Mouse (Mus musculus): ENCODE results near the gene Arid1b. TPM values are rescaled to one million over a fixed set of nuclear protein-coding genes. Genes with fewer than 3 reads are reported as not detected.

Gene Arid1b
- polyA plus RNA-seq, 1 experiment from 2014 or later: 8.7 TPM

- Histone ChIP-seq H3K27me3 (replicated peaks) (no peaks in the 10 kb centered on the region), H3K9me3 (replicated peaks) (no peaks in the 10 kb centered on the region), H3K4me1 (replicated peaks) (peaks cover 42% of the 10 kb centered on the region), H3K27ac (ENCODE audit: poor library complexity, severe bottlenecking) (peak overlapping the region; percentile 58), H3K36me3 (no peaks in the 10 kb centered on the region; the same call in 1 of the 2 replicates), H3K9ac (no peak overlapping the region), H3K4me3 (no peak overlapping the region), H3K4me2 (no peak overlapping the region)
- 76% methylated on average over 7 of the region's 7 CpGs for WGBS
- ATAC-seq (ENCODE audit: insufficient number of reproducible peaks, low FRiP score): no peak
These were observed 253.1 kb downstream of the Arid1b start for GRCm38 (mm10) chr17:5247247-5247646.

GRCm38 (mm10) chr17:5247737-5248136 lies 253.6 kb downstream of the Arid1b start:
- H3K36me3 ChIP-seq: no peaks in the 10 kb centered on the region; the same call in 1 of the 2 replicates
- H3K4me1 ChIP-seq (replicated peaks): peaks cover 43% of the 10 kb centered on the region
- H3K27ac ChIP-seq (ENCODE audit: poor library complexity, severe bottlenecking): peak overlapping the region; percentile 83
- 0 out of 2 replicates have a peak overlapping the region, but pooled peaks have one; percentile 28 for H3K9ac ChIP-seq
- no peak for ATAC-seq (ENCODE audit: insufficient number of reproducible peaks, low FRiP score)
- 69% methylated on average over 15 of the region's 15 CpGs for WGBS
- no peak overlapping the region for H3K4me2 ChIP-seq
- H3K27me3 ChIP-seq (replicated peaks): no peaks in the 10 kb centered on the region
- no peak overlapping the region for H3K4me3 ChIP-seq
- H3K9me3 ChIP-seq (replicated peaks): no peaks in the 10 kb centered on the region

- peak overlapping the region; percentile 83 for H3K27ac ChIP-seq (ENCODE audit: poor library complexity, severe bottlenecking)
- no peaks in the 10 kb centered on the region for H3K36me3 ChIP-seq
- peaks cover 46% of the 10 kb centered on the region for H3K4me1 ChIP-seq (replicated peaks)
- ATAC-seq (ENCODE audit: insufficient number of reproducible peaks, low FRiP score): peak; percentile 65; the same call in 1 of the 2 replicates
- no peak overlapping the region; the same call in 1 of the 2 replicates for H3K9ac ChIP-seq
- H3K27me3 ChIP-seq (replicated peaks): no peaks in the 10 kb centered on the region
- H3K4me2 ChIP-seq: peak overlapping the region; percentile 22
- WGBS: 46% methylated on average over 17 of the region's 17 CpGs
- no peak overlapping the region for H3K4me3 ChIP-seq
- no peaks in the 10 kb centered on the region for H3K9me3 ChIP-seq (replicated peaks)
These were observed 255.0 kb downstream of the Arid1b start for GRCm38 (mm10) chr17:5248957-5249656.

- H3K9me3 ChIP-seq (replicated peaks): no peaks in the 10 kb centered on the region
- no peak overlapping the region for H3K4me2 ChIP-seq
- no peaks in the 10 kb centered on the region for H3K36me3 ChIP-seq
- 75% methylated on average over 9 of the region's 9 CpGs for WGBS
- H3K9ac ChIP-seq: no peak overlapping the region
- peak overlapping the region; percentile 48; the same call in 1 of the 2 replicates for H3K27ac ChIP-seq (ENCODE audit: poor library complexity, severe bottlenecking)
- ATAC-seq (ENCODE audit: insufficient number of reproducible peaks, low FRiP score): no peak
- H3K27me3 ChIP-seq (replicated peaks): no peaks in the 10 kb centered on the region
- peaks cover 46% of the 10 kb centered on the region for H3K4me1 ChIP-seq (replicated peaks)
- H3K4me3 ChIP-seq: no peak overlapping the region
These were observed 255.6 kb downstream of the Arid1b start for GRCm38 (mm10) chr17:5249681-5250180.

DNA sequence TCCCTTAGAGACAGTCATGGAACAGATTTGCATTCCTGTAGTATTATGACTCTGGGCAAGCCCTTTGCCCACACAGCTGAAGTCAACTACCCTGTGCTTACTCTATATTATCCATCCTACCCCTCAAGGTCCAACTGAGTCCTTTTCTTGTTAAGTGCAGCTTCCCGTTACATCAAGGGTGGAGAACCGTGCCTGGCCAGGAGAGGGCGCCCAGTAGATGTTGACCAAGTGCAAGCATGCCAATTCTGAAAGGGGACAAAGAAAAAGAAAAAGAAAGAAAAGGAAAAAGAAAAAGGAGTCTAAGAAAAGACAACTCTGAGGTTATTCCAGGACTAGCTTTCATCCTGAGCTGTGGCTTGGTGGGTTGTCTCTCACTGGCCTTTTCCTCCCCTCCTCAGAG lies 258.3 kb downstream of the Arid1b start:
- Histone ChIP-seq H3K9ac (no peak overlapping the region), H3K36me3 (no peaks in the 10 kb centered on the region), H3K4me1 (replicated peaks) (peaks cover 34% of the 10 kb centered on the region), H3K9me3 (replicated peaks) (no peaks in the 10 kb centered on the region), H3K4me3 (no peak overlapping the region), H3K27ac (ENCODE audit: poor library complexity, severe bottlenecking) (no peak overlapping the region), H3K4me2 (no peak overlapping the region), H3K27me3 (replicated peaks) (no peaks in the 10 kb centered on the region)
- ATAC-seq (ENCODE audit: insufficient number of reproducible peaks, low FRiP score): no peak
- 33% methylated on average over 3 of the region's 3 CpGs for WGBS

DNA sequence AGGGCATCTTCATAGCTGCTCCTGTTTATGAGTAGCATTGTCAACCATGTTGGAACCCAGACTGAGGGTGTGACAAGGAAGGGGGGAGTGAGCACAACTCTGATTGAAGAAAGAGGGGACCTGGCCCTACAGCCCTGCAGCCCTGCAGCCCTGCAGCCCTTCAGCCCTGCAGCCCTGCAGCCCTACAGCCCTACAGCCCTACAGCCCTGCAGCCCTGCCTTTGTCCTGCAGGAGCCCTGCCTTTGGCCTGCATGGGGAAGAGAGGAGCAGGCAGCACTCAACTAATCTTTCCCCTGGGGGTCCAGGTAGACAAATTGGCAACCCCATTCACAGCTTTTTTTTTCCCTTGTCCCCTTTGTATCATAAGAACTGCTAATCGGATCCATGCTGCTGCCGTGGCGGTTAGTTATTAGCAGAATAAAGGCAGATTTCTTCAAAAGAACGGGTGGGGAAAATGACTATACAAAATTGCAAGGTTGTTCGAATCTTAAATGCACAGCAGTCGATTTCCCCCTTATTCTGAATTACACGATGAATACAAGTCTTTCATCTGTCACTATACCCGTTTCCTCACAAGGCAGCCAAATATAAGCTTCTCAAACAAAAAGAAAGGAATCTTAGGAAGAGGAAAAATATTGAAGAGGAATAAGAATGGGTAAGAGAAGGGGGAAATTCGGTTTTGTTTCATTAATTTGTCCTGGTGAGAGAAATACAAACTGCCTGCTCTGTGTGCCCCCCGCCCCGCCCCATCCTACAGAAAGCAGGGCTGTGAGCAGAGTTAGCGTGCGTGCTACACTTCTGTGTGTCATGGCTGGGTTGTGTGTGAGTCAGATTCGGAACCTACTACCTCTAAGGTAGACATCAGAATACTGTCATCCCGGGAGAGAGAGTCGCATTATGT lies 260.8 kb downstream of the Arid1b start:
- H3K9ac ChIP-seq: no peak overlapping the region

DNA sequence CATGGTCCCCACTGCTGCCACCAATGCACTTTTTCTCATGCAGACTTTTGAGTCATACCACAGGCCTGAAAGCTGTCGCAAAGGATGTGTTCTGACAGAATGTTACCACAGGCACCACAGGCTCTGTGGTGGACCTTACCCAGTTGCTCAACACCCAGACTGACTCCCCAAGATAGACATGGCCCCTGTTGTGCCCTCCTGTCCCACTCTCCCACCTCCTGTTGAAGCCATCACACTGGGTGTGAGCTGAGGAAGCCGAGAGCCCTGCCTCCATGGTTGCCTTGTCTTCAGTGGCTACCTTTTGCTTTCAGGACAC lies 261.4 kb downstream of the Arid1b start:
- H3K4me3 ChIP-seq: no peak overlapping the region
- no peak for ATAC-seq (ENCODE audit: insufficient number of reproducible peaks, low FRiP score)
- no peaks in the 10 kb centered on the region for H3K9me3 ChIP-seq (replicated peaks)
- H3K27ac ChIP-seq (ENCODE audit: poor library complexity, severe bottlenecking): no peak overlapping the region
- 86% methylated on average over 2 of the region's 2 CpGs for WGBS
- no peaks in the 10 kb centered on the region for H3K36me3 ChIP-seq
- no peaks in the 10 kb centered on the region for H3K27me3 ChIP-seq (replicated peaks)
- H3K9ac ChIP-seq: no peak overlapping the region
- no peak overlapping the region for H3K4me2 ChIP-seq
- peaks cover 25% of the 10 kb centered on the region for H3K4me1 ChIP-seq (replicated peaks)

More for the DNA sequence above, 260.8 kb downstream of the Arid1b start:
- Histone ChIP-seq H3K27ac (ENCODE audit: poor library complexity, severe bottlenecking) (no peak overlapping the region), H3K4me3 (no peak overlapping the region), H3K4me2 (no peak overlapping the region), H3K36me3 (no peaks in the 10 kb centered on the region), H3K27me3 (replicated peaks) (no peaks in the 10 kb centered on the region), H3K9me3 (replicated peaks) (no peaks in the 10 kb centered on the region), H3K4me1 (replicated peaks) (peaks cover 25% of the 10 kb centered on the region)
- 80% methylated on average over 16 of the region's 16 CpGs for WGBS
- no peak for ATAC-seq (ENCODE audit: insufficient number of reproducible peaks, low FRiP score)

DNA sequence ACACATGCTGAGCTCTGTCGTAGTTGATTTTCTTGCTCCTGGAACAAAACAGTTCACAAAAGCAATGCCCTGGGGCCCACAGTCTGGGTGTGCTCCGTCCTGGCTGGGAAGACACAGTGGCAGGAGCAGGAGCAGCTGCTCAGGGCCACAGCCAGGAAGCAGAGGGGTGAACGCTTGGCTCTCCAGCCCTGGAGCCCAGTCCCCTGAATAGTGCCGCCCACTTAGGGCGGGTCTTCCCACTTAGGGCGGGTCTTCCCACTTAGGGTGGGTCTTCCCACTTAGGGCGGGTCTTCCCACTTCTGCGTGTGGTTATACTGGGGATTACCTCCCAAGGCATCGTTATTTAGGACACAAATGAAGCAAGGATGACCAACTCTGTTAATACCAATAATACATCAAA lies 264.8 kb downstream of the Arid1b start:
- 80% methylated on average over 9 of the region's 9 CpGs for WGBS
- no peak overlapping the region for H3K9ac ChIP-seq
- no peaks in the 10 kb centered on the region for H3K36me3 ChIP-seq
- no peaks in the 10 kb centered on the region for H3K9me3 ChIP-seq (replicated peaks)
- H3K4me2 ChIP-seq: no peak overlapping the region
- no peak for ATAC-seq (ENCODE audit: insufficient number of reproducible peaks, low FRiP score)
- H3K27me3 ChIP-seq (replicated peaks): no peaks in the 10 kb centered on the region
- H3K4me1 ChIP-seq (replicated peaks): peaks cover 30% of the 10 kb centered on the region
- no peak overlapping the region for H3K4me3 ChIP-seq
- no peak overlapping the region for H3K27ac ChIP-seq (ENCODE audit: poor library complexity, severe bottlenecking)

DNA sequence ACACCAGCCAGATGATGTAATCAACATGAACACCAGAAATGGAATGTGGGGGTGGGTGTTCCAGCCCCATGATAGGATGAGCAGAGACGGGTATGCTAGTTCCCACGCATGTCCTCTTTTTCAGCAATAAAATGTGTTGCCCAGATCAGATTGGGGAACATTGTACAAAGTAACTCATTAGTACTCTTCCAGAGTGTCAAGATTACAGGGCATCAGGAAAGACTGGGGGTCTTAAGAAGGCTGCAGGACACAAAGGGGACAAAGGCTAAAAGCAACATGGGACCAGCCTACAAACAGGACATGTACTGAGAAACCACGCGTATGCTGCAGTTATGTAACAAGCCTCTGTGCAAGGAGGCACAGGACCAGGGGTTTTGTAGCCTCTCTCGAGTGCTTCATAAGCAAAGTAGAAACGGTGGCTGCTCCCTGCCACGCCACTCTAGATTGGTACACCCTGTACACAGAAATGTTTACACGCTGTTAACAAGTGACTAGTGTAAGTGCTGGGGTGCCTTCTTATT lies 267.1 kb downstream of the Arid1b start:
- no peaks in the 10 kb centered on the region for H3K27me3 ChIP-seq (replicated peaks)
- no peak overlapping the region for H3K4me2 ChIP-seq
- H3K4me1 ChIP-seq (replicated peaks): peaks cover 30% of the 10 kb centered on the region
- H3K36me3 ChIP-seq: no peaks in the 10 kb centered on the region; the same call in 1 of the 2 replicates
- H3K27ac ChIP-seq (ENCODE audit: poor library complexity, severe bottlenecking): no peak overlapping the region
- no peak overlapping the region for H3K4me3 ChIP-seq
- no peaks in the 10 kb centered on the region for H3K9me3 ChIP-seq (replicated peaks)
- 77% methylated on average over 8 of the region's 8 CpGs for WGBS
- no peak overlapping the region for H3K9ac ChIP-seq
- ATAC-seq (ENCODE audit: insufficient number of reproducible peaks, low FRiP score): no peak

GRCm38 (mm10) chr17:5261874-5262605 lies 267.9 kb downstream of the Arid1b start:
- H3K4me3 ChIP-seq: no peak overlapping the region
- WGBS: 79% methylated on average over 22 of the region's 22 CpGs
- no peaks in the 10 kb centered on the region for H3K9me3 ChIP-seq (replicated peaks)
- no peak overlapping the region for H3K9ac ChIP-seq
- H3K27ac ChIP-seq (ENCODE audit: poor library complexity, severe bottlenecking): no peak overlapping the region
- no peaks in the 10 kb centered on the region; the same call in 1 of the 2 replicates for H3K36me3 ChIP-seq
- H3K4me2 ChIP-seq: no peak overlapping the region
- no peak for ATAC-seq (ENCODE audit: insufficient number of reproducible peaks, low FRiP score)
- H3K4me1 ChIP-seq (replicated peaks): peaks cover 30% of the 10 kb centered on the region
- no peaks in the 10 kb centered on the region for H3K27me3 ChIP-seq (replicated peaks)
